Mouse (Mus musculus) CH12.LX (cell line): Measurements from ENCODE around the gene Tasp1.

Experiments
- CTCF ChIP-seq, 2 experiments: IDR thresholded peaks in 1 of 2; conservative IDR thresholded peaks in 1 of 2; 2 replicates each; pipeline ENCODE4 v1.5.1; 2011 to 2012; ENCODE audit warnings: low read depth in 2 of 2, low read length in 2 of 2, improper control_type of control experiment in 1 of 2, inconsistent platforms in 1 of 2, mild to moderate bottlenecking in 1 of 2, moderate library complexity in 1 of 2
- E2F4 ChIP-seq: IDR thresholded peaks from 2 replicates; pipeline ENCODE4 v1.6.1; 2011; ENCODE audit warnings: low read depth, low read length, improper control_type of control experiment; ENCODE audit not compliant: insufficient replicate concordance
- ETS1 ChIP-seq: conservative IDR thresholded peaks from 2 replicates; pipeline ENCODE4 v1.6.1; 2012; ENCODE audit warnings: low read depth, mild to moderate bottlenecking, inconsistent platforms, low read length, improper control_type of control experiment, moderate library complexity

- no peak for TF ChIP-seq E2F4
- TF ChIP-seq CTCF (conservative IDR thresholded peaks at IDR 0.05 in 1 of 2, IDR thresholded peaks at IDR 0.05 in 1 of 2; ENCODE audit: low read depth in 2 of 2, low read length in 2 of 2), result no peak
- TF ChIP-seq ETS1, result no peak
These were observed 182.9 kb downstream of the Tasp1 start for GRCm38 (mm10) chr2:139883581-139884263.
